Mouse (Mus musculus): ENCODE measurements around the gene Doc2a.
A peak's percentile ranks its signal among the peaks of the same experiment; 100 is the strongest.

Doc2a gene

GRCm38 (mm10) chr7:126847116-126847420, at the start of gene Doc2a:
Gene Doc2a, plus strand, starts transcription at chr7:126847416.
- DNase-seq = no peak

DNA sequence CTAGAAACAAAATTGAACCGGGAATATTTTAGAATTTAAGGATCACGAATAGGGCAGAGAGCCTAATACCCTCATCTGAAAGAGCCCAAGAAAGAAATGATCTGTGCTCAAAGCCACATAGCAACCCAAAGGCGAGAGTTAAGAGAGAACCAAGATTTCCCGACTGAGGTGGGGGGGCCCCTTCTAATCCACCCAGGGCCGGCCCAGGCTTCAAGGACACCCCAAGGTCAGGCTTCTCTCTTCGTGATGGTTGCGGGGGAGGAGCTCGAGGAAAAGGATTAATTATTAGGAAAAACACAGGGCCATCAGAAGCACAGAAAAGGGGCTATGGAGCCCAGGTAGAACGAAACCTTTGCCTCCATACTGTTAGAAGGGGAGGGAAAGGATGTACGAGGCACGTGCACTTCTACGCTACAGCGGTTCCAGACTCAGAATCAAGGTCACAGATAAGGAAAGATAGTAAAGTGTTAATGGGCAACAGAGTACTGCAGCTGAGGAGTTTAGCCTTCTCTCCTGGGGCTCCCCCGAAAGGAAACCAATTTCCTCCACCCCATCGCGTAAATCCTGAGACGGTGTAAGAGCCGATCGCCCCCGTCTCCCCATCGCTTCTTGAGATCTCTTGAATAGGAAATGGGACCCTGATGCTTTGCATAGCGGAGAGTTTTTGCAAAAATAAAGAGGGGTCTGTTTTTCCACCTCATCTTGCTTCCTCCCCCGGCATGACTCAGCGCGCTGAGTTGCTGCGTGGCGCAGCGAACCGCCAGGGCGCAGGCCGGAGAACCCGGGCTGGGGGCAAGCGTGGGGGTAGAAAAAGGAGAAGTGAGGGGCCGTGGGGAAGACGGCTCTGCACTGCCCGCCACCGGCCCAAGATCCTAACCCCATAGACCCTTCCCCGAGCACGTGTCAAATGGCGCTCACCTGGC, 48.8 kb upstream of the Doc2a start:
- no peak for DNase-seq

DNA sequence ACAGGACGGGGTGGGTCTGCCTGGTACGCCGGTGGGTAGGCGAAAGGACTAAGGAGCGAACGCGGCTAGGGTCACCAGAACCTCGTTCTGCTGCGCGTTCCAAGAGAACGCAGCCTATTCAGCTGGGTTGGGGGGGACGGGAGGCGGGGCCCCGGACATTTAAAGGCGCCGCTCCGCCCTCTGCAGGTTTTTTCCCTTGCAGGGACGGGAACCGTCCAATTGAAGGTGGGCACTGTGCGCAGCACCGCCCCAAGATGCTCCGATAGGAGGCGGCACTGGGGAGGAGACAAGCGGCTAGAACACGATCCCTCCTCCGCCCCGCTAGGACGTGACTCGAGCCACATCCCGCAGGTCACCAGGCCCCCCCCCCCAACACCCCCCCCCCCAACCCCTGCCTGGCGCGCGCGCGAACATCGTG, 48.2 kb upstream of the Doc2a start:
- DNase-seq = peak; percentile 95

- no peak for DNase-seq
Measured at GRCm38 (mm10) chr7:126799468-126800268, 47.5 kb upstream of the Doc2a start.

GRCm38 (mm10) chr7:126800269-126801056, 46.8 kb upstream of the Doc2a start:
- no peak for DNase-seq

DNA sequence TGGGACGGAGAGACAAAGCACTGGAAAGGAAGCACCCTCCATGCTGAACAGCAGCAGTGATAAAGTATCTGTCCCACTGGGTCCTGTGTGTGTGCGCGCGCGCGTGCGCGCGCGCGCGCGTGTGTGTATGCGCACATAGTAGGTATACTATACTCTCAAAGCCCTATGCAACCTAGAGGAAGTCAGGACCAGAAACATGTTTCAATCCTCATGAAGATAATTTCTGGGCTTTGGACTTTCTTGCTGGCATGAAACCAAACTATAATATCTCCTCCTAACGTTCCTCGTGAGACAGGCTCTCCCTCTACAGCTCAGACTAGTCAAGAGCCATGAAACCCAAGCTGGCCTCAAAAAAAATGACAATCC, 46.2 kb upstream of the Doc2a start:
- DNase-seq = no peak

GRCm38 (mm10) chr7:126802134-126802889, 44.9 kb upstream of the Doc2a start:
- DNase-seq = no peak

GRCm38 (mm10) chr7:126803181-126803580, 44.0 kb upstream of the Doc2a start:
- no peak for DNase-seq

GRCm38 (mm10) chr7:126803751-126804150, 43.5 kb upstream of the Doc2a start:
- no peak for DNase-seq

GRCm38 (mm10) chr7:126806956-126807355, 40.3 kb upstream of the Doc2a start:
- DNase-seq = no peak

DNA sequence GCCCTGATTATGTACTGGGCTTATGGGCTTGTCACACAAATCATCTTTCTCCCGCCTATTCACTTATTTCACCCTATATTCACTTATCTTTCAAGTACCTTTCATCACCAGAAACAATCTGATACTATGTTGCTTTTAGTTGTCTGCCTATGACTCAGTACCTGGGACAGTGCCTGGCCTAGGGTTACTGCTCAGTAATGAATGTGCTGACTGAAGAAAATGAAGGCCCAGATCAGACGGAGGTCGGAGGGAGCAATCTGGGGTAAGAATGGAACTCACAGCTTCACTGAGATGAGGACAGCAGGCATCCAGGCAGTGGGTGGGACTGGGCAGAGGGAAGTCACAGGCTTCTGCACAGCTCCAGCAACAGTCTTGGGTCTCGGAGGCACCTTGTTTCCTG, 39.8 kb upstream of the Doc2a start:
- no peak for DNase-seq

DNA sequence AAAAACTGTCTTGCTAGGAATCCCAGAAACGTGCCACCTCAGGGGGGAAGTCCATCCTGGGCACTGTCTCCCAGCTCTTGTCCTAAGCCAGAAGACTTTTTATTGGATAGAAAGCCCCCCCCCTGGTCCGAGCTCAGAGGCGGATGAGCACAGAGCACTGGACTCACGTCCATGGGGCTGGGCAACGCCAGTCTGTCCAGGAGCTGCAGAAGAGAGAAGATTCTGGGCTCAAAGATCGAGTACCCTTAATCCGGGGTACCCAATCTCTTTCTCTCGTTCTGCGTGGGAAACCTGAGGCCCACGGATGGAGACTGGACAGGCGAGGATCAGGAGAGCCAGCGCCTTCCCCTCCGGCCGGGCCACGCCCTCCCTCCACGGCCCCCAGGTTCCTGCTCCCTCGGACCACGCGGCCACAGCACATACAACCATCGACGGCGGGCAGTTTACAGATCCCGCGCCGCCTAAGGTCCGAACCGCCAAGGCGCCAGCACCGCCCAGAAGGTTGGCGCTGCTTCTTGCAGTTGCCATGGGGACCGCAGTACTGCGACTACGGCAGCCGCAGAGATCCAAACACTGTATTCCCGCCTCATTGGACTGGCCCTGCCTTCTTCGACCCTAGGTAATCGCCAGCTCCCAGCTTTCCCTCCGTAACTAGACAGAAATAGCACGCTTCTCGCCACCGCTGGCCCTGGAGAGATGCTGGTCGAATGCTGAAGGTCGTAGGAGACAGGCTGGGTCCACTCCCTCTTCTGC, 38.3 kb upstream of the Doc2a start:
- peak; percentile 81 for DNase-seq

DNA sequence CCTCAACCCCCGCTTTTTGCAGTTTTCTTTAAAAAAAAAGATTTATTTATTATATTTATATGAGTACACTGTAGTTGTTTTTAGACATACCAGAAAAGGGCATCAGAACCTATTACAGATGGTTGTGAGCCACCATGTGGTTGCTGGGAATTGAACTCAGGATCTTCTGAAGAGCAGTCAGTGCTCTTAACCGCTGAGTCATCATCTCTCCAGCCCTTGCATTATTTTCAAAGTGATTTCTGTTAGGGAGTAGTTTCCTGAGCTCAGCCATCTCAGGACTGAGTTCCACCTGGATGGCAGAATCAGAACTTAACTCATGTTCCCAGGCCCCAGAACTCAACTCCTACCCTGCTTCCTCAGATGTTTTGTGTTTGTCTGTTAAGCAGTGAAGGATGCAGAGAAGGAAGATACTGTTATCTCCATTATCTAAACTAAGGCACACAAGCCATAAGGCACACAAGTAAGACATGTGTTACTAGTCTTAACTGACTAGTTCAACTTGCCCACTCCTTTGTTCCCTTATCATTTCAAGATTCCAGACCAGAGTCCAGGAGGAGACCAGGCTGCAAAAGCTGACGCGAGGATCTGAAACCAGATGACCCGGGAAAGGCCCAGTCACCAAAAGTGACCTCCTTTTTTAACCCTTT, 37.4 kb upstream of the Doc2a start:
- no peak for DNase-seq

GRCm38 (mm10) chr7:126815726-126816222, 31.4 kb upstream of the Doc2a start:
- no peak for DNase-seq

- no peak for DNase-seq
Measured at GRCm38 (mm10) chr7:126816494-126816893, 30.7 kb upstream of the Doc2a start.

GRCm38 (mm10) chr7:126817595-126817994, 29.6 kb upstream of the Doc2a start:
- DNase-seq = no peak

- no peak for DNase-seq
Measured at GRCm38 (mm10) chr7:126818818-126819217, 28.4 kb upstream of the Doc2a start.

DNA sequence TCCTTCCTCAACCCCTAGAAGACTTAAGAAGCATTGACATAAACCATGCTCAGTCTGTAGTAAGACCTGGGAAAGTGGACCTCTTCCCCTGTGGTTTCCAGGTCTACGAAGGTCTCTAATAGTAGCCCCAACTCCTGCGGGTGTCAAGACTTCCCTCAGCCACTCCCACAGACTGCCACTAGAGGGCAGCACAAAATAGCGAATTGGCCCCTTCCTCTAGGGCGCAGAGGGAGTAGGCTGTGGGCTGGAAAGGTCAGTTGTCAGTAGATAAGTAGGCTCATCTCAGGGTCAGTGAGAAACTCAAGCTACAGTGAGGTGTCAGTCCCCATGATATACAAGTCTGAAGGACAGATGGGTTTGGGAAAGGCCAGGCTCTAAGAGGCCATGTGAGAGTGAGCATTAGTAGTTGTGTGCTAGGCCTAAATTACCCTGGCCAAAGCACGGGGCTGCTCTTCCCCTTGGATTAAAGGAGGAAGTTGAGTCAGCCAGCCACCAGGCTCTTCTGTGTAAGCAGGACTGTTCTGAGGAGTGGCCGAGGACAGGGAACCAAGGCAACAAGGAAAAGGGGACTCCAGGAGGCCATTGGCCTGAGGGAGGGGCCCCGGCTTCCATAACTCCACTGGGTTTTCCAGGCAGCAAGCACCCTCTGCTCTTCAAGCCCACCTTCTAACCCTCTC, 25.2 kb upstream of the Doc2a start:
- DNase-seq = peak; percentile 83

GRCm38 (mm10) chr7:126822741-126823140, 24.5 kb upstream of the Doc2a start:
- DNase-seq = no peak

GRCm38 (mm10) chr7:126823202-126823711, 24.0 kb upstream of the Doc2a start:
- peak; percentile 61 for DNase-seq

All from right cerebral cortex, postnatal 4 days (tissue).